Mouse (Mus musculus): ENCODE measurements around the gene Plxnd1.

The Plxnd1 gene

DNA sequence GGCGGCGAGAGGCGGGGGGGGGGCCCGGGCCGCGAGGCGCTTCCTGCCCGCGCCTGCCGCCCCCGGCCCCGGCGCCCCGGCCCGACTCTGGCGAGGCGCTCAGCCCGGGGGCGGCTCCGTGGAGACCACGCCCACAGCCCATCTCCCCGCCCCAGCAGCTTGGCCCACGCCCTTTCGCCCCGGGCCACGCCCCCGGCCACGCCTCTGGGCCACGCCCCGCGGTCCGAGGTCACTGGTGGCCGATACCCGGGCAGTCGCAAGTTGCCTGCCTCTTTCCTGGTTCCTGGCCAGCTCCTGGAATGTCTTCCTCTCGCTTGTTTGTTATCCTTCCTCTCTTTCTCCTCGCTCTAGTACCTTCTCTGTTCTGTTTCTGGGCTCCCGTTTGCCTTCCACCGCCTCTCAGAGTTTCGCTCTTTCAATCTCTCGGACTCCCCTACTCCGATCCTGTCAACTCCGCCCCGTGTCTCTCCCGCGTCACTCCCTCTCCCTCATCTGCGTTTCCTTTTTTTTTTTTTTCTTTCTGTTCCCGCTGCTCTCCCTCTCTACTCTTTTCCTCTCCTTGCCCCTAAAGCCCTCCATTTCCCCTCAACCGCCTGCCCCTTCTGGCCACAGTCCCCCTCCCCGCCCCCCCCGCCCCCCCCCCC, at the start of gene Plxnd1:
Gene Plxnd1 (minus strand): TSS at position 129 of the 644 bp plus-strand sequence.
- DNase-seq, result peak; percentile 94

GRCm38 (mm10) chr6:116044039-116044438, 49.2 kb upstream of the Plxnd1 start:
- peak; percentile 44 for DNase-seq

GRCm38 (mm10) chr6:116038222-116038621, 43.4 kb upstream of the Plxnd1 start:
- DNase-seq, result no peak

DNA sequence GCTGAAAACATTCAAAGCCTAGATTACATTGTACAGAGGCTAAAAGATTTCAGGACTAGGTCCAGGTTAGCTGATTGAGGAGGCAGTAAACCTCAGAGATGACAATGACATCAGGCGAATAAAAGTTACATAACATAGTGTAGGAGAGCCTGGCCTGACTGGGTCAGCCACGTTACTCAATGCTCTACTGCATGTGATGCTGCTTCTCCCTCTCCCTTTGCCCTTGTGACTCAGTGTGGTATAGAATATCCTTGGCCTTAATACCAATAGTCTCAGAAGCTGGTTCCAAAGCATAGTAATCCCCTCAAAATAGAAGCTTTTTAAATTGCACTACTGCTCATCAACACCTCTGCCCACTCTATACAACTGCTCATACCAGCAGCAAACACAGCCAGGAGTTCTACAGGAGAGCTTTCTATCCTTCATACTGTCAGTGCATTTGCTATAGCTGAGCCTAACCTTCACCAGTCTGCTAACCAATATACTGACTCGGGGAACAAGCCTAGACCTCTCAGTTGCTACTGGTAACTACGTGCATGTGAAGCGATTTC, 42.6 kb upstream of the Plxnd1 start:
- peak; percentile 44 for DNase-seq

DNA sequence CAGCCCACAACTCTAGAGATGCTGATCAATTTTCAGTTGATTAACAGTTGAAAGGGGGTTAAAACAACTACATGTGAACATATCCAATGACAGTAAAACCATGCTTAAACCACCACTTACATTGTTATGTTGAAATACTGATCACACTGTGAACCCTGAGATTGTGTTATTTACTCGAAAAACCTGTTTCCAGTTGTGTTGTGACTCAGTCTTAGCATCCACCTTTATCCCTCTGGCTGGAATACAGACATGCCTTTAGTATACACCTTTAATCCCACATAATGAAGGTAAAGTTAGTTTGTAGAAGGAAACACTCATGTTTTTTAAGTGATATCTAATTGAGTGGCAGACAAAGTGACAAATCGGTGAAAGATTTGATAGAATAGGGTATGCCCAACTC, 41.8 kb upstream of the Plxnd1 start:
- no peak for DNase-seq

DNA sequence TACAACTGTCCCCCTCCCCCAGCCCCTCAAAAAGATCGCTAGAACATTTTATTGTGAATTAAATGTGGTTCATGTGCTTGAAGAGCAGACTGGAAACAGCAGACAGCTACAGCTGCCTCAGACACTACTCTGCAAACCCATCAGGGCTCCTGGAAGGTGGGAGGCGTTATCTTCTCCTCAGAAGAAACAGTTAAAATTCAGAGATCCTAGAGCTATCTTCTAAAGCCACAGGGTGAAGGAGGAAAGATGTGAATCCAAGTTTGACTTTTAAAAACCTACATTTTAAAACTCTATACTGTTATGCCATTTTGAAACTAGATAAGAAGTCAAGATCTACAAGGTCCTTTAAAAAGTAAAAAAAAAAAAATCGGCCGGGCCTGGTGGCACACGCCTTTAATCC, 36.2 kb upstream of the Plxnd1 start:
- DNase-seq, result no peak

GRCm38 (mm10) chr6:116024666-116025065, 29.9 kb upstream of the Plxnd1 start:
- DNase-seq, result no peak

GRCm38 (mm10) chr6:116021961-116022485, 27.2 kb upstream of the Plxnd1 start:
- DNase-seq, result no peak

DNA sequence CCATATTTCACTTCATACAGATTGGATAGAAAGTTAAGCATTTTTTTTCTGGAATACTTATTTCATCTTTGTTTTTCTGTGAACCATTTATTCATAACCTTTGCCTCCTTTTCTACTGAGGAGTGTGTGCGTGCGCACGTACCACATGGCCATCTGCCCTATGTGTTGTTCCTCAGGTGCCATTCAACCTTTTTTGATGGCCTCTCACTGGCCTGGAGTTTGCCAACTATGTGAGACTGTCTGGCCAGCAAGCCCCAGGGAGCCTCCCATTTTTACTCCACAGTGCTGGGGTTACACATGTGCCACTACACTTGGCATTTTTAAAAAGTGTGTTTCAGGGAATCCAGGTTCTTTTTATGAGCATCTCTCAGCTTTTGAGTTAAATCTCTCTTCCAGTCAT, 21.1 kb upstream of the Plxnd1 start:
- no peak for DNase-seq

DNA sequence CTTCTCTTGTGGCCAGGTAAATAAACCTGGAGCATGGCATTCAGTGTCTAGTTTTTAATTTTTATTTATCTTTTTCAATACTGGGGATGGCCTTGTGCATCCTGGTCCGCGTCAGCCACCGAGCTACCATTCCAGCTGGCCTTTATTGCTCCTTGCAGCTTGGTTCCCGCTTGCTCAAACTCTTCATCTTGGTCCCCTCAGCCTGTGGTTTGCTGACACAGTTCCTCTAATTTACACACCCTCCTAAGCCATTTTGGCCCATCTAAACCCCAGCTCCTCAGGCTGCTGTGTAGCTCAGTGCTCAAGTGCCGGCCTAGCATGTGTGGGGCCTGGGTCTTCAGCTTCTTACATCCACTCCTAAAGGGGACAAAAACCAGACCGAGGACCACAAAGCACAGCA, 19.3 kb upstream of the Plxnd1 start:
- no peak for DNase-seq

- no peak for DNase-seq
Measured at GRCm38 (mm10) chr6:116013687-116014086, 18.9 kb upstream of the Plxnd1 start.

GRCm38 (mm10) chr6:116010541-116010940, 15.7 kb upstream of the Plxnd1 start:
- peak; percentile 93 for DNase-seq

DNA sequence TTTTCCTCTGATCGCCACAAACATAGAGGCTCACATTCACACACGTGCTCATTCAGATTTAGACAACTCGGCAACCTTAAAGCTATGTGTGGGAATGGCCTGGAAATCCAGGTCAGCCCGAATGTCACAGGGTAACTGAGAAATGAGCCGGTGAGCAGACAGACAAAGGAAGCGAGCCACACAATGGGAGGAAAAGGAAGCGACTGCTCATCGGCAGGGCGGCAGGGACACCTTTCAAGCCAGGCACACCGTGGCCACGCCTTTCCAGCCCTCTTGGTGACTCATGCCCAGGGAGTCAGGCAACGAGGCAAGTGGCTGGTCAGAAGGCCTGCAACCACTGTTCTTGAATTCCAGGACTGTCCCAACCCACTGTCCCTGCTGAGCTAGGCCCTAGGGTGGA, 14.6 kb upstream of the Plxnd1 start:
- DNase-seq, result peak; percentile 50

- peak; percentile 85 for DNase-seq
Measured at GRCm38 (mm10) chr6:116007561-116008173, 12.9 kb upstream of the Plxnd1 start.

DNA sequence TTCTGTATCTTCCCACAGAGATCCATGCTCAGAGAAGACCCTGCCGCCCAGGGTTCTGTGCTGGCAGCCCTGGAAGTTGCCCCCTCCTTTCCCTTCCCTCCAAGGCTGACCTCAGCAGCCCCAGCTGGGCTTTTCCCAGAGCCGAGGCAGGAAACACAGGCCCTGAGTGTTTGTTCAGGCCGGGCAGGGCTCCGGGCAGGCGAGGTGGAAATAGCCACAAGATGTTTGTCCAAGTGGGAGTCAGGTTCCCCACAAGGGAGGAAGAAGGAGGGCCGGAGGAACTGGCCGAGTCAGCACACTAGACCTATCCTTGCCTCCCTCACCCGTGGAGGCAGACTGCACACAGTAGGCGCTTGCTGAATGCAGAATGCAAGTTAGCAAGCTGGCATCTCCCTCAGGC, 11.9 kb upstream of the Plxnd1 start:
- peak; percentile 91 for DNase-seq

DNA sequence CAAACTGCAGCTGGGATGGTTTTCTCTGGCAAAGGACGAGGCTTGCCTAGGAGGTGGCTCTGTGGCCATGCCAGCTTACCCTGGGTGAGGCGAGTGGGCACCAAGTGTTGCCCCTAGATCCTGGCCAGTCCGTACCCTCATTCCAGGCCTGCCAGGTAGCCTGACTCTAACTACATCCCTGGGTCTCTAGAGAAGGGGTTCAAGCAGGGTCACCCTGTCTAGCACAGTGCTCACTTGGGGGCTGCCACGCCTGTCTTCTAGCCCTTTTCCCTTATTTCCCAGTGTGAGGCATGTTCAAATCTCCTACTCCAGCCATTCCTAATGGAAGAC, 11.1 kb upstream of the Plxnd1 start:
- DNase-seq, result no peak

DNA sequence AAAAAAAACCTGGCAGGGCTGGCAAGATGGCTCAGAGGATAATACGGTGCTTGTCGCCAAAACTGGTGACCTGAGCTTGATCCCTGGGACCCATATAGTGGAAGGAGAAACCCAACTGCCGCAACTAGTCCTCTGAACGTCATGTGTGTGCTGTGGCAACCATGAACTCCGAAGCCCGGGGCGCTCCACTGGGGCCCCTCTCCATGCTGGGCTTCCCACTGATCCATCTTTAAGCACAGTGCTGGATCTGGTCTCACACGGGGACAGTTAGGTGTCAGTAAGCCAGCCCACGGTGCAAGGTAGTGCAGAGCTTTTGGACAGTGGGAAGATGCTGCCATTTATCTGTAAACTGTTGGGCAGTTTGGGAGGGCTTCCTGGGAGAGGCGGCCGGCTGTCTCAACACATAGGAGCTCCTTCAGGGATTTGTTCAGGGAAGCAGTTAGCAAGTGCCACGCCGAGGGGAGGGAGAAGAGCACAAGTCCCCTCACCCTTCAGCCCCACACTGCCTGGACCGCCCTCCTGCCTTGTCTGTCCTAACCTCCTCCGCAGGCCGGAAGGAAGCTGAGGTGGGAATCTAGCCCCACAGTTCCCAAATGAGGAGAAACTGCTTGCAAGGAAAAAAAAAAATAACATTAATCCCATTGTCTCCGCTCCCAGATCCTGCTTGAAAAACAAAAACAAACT, 10.6 kb upstream of the Plxnd1 start:
- no peak for DNase-seq

GRCm38 (mm10) chr6:116004716-116005115, 9.9 kb upstream of the Plxnd1 start:
- no peak for DNase-seq

DNA sequence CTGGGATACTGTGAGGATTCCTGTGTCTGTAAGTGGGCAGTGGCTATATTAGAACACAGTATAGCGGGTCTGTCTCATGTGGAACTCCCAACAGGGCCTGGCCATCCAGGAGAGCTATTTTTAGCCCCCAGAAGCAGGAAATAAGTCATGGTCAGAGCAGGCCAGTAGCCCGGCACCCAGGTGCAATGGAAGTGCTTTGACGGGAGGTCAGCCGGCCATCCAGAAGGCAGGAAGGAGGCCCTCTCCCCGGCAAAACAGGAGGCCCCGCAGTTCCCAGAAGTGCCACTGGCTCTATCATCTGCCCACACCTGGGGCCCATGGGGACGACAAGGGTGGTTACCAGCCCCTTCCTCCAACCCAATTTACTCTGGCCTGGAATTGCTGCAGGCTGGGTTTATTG, 9.3 kb upstream of the Plxnd1 start:
- DNase-seq, result no peak

- no peak for DNase-seq
Measured at GRCm38 (mm10) chr6:116003516-116003915, 8.7 kb upstream of the Plxnd1 start.

DNA sequence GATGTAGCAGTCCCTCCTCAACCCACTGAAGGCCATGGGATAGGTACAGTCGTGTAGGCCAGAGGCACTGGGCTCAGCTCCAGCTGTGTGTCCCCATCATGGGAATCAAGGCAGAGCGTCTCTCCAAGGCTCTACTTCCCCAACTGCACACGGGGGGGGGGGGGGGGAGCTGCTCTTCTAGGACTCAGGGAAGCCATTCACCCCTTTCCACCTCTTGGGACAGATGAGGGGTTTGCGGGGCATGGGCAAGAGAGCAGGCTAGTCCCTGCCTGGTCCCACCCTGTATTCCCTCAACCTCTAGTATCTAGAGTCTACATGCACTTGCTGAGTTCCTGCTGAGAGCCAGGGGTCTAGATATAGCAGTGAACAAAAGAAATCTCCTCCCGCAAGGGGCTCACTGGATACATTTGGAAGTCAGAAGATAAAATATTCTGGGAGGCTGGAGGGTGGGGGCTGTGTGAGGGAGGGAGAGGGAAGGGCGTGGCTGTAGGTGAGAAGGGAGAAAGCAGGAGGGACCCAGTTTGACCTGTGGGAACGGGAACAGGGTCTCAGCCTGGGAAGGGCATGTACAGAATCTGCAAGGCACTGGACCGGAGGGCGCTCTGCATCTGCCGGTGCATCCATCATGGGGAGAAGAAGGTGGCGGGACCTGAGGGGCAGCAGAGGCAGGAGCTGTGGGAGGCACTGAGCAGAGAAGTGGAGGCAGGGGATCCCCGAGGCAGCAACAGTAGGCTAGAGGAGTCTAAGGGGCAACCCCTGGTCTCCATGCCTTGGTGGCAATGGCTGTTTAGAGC, 7.7 kb upstream of the Plxnd1 start:
- no peak for DNase-seq

- DNase-seq, result no peak
Measured at GRCm38 (mm10) chr6:116000851-116001250, 6.0 kb upstream of the Plxnd1 start.

- DNase-seq, result no peak
Measured at GRCm38 (mm10) chr6:115999227-115999626, 4.4 kb upstream of the Plxnd1 start.
